Mouse (Mus musculus) frontal cortex, postnatal 25 days (tissue): ENCODE measurements around the gene Gm8978.
"Not testable (repeated sequence)": the region's sequence is repeated elsewhere in the genome, so short reads cannot be mapped to it uniquely, and the experiment has no call there.

Experiments
- DNase-seq, 2 experiments: peaks; one replicate each; pipeline ENCODE4 v3.0.0; 2022; ENCODE audit warnings: low spot score in 2 of 2

Gene Gm8978

GRCm38 (mm10) chr19:33625152-33625551, at the start of gene Gm8978:
TSS of gene Gm8978 (minus strand) at chr19:33625252.
- not testable (repeated sequence) for DNase-seq

- DNase-seq: peak; percentile 18 to 37
Measured at GRCm38 (mm10) chr19:33589626-33590302, 35.3 kb downstream of the Gm8978 start.

- DNase-seq: not testable (repeated sequence)
Measured at GRCm38 (mm10) chr19:33568551-33568950, 56.5 kb downstream of the Gm8978 start.
